Mouse (Mus musculus): Measurements from ENCODE around the gene Gm1673. TPM values are rescaled to one million over a fixed set of nuclear protein-coding genes. Genes with fewer than 3 reads are reported as not detected.
A peak's percentile ranks its signal among the peaks of the same experiment; 100 is the strongest.
"Not testable (repeated sequence)": the region's sequence is repeated elsewhere in the genome, so short reads cannot be mapped to it uniquely, and the experiment has no call there.

The Gm1673 gene
- not detected for polyA plus RNA-seq (2017; shearing (Covaris generic))

DNA sequence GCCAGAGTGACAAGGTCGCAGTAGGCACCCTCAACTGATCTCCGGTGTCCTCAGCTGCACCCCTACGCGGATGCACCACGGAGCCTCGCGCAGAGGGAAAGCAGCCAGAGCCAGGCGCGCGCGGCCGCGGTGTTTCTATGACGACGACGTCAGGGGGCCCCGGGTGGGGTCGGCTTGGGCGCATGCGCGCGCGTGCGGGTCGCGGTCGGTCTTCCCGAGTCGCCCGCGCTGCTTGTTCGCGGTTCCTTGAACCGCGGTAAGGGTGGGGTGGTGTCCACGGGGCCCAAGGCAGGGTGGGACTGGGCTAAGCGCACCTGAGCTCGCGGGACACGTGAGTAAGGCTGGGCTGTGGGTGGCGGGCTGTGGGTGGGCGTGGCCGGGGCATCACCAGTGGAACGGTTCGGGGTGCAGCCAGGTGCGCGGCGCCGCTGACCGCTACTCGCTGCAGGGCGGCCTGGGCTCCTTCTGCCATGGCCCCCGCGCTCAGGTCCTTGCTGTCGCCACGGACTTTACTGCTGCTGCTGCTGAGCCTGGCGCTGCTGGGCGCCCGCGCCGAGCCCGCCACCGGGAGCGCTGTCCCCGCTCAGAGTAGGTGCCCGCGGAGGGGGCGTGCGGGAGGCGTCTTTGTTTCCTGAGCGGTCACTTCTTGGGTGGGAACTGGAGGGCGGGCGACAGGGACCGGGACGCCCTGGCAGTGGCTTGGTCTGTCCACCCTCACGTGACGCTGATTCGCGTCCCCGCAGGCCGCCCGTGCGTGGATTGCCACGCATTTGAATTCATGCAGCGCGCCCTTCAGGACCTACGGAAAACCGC, at the start of gene Gm1673:
Gm1673 (plus strand) TSS at position 125 of the 813 bp plus-strand sequence.
- no peak for ATAC-seq

DNA sequence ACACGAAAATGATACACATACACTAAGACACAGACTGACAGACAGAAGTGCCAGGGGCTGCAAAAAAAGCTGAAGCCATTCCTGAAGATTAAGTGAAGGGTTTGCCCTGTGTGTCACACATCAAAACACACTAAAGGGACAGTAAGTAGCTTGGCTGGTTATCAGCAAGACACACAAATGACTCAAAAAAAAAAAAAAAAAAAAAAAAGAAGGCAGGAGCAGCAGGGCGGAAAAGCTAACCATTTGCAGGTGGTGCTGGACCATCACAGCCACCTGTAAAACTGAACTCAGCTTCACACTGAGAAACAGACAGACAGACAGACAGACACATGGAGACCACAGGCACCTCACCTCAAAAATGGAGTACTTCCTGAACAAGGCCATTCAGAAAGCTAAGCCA, 49.2 kb upstream of the Gm1673 start:
- no peak for ATAC-seq

DNA sequence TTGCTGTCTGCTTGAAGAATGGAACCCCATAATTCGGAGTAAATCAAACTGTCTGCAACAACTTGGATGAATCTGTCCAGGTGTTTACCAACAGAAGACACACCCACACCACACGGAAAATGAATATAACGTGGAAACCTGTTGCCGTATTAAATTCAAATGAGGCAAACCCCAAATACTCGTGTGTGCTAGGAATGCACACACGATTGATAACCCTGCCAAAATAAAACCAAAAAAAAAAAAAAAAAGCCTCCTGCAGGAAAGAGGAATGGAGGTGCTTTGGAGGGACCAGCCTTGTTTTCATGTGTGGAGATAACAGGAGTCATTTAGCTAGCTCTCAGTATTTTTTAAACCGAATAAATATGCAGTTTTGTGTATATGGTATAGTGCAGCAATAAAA, 48.4 kb upstream of the Gm1673 start:
- no peak for ATAC-seq

DNA sequence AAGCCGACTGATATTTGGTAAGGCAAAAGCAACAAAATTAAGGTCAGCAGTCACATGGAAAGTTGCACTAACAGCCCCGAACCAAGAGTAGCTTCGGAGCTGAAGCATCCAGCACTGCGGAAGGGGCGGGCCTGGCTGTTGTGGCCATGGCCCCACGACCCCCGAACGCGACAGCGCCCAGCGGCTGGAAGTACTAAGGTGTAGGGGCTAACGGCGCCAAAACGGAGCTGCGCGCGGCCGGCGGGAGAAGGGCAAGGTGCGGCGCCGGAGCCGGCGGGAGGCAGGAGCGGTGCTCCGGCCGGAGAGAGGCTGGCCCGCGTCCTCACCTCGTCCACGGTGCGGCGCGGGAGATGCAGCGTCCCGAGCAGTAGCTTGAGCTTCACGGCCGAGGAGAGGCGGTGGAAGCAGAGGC, 47.5 kb upstream of the Gm1673 start:
- peak; percentile 28 for ATAC-seq

DNA sequence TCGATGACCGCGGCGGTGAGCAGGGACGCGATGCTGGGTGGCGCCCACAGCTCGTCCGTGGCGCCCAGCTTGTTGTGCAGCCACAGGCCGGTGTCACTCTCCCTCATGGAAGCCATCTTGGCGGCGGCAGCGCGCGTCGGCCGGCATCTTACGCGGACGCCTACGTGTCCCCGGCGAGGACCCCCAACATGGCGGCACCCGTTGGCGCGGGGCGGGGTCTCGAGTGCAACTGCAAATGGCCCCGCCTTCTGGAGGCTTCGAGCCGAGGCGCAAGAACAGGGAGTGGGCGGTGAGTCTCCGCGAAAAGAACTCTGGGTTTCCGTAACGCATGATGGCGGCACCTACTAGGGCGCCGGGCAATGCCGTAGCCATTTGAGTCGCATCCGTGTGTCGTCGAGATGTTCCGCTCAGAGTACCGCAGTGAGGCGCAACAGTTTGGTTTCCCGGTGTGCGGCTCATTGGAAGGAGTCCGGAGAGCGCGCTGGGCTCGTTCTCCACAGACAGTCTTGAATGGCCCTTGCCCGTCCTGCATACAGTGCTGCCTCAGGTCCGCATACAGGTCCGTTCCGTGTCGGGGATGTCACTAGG, 47.0 kb upstream of the Gm1673 start, which contains the start of gene Nelfa:
Nelfa (minus strand) TSS at position 294 of the 588 bp plus-strand sequence.
- peak; percentile 95 for ATAC-seq

DNA sequence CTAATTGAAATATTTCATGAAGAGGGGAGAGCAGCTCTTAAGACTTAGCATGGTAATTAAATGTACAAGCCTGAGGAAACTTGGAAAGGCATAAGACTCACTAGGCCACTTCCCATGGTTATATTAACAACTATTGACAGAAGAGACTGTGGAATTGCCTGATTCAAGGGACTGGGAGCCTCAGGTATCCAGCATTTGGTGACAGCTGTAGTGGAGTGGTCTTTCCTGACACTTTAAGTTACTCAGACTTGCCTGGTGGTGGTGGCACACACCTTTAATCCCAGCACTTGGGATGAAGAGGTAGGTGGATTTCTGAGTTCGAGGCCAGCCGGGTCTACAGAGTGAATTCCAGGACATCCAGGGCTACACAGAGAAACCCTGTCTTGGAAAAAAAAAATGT, 46.0 kb upstream of the Gm1673 start:
- ATAC-seq: no peak

DNA sequence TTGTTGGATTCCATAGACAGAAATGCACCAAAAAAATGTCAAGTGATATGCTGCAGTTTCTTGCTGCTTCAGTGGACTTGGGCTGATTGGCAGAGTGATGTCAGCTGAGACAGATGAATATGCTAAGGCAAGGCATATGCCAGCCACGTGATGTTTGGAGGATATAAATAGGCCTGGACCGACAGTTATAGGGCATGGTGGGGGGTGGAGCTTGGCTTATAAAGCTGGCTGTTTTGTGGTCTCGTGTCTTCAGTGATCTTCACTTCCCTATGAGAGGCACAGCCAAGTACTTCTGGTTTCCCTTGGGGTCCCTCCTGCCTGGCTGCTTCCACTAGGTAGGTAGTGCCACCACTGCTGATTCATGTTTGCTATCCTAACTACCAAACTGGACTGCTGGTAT, 44.8 kb upstream of the Gm1673 start:
- ATAC-seq: no peak

DNA sequence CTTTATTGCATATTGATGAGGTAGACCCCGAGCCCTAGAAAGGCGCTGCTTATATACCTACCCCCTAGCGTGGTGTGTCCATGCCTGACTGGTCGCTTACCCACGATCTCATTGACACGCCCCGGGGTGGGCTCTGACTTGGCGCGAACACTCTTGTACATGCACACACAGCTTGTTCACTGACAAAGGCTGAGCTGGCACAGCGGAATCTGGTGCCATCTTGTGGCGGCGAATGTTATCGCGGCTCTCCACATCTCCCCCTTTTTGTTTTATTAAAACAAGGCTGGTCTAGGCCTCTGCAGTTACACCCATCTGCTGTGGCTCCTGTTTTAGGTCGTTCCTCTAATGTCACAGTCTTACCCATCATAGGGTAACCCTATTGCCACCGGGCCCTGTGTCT, 36.2 kb upstream of the Gm1673 start:
- not testable (repeated sequence) for ATAC-seq

DNA sequence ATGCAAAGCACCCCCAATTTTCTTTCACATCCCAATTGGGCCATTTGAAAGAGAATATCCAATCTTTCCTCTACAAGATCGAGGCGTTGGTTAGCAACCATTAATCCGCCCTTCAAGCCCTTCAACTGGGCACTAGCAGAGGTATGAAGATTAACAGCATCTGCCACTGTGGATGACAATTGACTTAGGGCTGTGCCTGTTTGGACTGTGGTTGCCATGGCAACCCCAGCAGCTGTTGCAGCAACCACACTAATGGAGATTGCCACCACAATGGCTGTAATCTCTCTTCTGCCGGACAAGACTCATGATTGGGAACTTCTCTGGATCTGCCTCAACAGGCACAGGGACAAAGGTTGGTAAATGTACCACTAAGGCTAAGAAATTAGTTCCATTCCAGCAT, 34.9 kb upstream of the Gm1673 start:
- no peak for ATAC-seq

DNA sequence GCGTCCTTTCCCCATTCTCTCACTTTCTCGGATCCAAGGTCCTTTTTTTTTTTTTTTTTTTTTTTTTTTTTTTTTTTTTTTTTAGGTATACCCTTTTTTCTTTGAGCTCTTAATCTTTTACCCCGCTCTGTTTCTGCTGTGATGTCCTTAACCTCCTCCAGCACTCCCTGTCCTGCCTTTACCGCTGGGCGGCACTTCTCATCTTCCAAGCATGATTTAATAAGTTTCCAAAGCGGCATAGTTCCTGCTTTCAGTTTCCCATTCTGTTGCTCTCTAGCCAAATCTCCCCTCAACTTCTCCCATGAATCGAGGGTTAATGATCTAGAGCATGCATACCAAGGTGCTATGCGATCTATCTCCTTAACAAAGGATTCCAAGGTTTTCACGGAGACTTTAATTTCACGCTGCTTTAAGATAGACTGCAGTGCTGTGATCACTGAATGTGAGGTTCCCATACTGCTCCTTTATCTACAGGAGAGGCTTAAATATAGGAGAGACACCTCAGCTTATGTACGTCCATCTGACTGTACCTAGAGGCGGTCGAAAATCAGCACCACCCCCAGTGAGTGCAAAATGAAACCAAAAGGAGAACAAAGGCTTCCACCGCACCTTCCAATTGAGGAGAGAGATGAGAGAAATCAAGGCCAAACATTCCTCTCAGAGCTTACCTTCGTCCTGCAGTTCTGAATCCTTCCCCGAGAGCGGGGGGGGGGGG, 29.6 kb upstream of the Gm1673 start:
- no peak for ATAC-seq

DNA sequence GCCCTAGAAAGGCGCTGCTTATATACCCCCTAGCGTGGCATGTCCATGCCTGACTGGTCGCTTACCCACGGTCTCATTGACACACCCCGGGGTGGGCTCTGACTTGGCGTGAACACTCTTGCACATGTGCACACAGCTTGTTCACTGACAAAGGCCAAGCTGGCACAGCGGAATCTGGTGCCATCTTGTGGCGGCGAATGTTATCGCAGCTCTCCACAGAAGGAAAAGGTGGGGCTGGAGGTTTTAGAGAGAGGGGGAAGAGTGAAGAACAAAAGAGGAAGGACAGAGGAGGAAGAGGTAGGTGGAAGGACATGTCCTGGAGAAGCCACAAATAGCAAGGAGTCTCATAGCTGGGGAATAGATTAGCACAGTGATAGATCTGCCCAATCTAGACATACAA, 28.9 kb upstream of the Gm1673 start:
- ATAC-seq: peak; percentile 47

DNA sequence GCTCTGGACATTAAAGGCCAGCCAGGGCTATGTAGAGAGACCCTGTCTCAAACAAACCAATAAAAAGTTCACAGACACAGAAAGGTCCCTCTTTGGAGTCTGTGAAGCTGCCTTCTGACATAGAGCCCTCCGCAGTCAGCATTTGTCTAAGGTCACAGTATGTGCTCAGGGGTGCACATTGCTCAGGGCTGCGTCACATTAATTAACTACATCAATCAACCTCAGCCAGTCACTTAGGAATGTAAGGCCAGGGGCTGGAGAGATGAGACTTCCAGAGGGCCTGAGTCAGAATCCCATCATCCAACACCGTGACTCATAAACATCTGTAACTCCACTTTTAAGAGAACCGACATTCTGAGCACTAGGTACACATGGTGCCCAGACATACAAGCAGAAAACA, 27.4 kb upstream of the Gm1673 start:
- ATAC-seq: no peak

DNA sequence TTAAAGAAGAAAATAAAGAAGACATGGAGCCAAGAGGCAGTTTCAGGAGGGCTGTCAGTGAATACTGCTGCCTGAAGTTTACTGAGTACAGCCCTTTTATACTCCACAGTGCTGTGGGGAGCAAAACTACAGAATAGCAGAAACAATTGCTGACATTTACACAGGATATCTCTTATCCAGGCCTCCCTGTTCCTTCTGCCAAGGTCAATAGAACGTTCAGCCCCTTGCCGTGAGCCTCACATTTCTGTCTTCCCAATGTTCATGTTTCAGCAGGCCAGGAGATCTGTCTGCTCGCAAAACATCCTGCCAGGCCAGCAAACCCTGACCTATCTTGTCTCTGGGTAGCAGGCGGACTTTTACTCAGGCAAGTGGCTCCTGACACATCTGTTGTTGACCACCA, 23.9 kb upstream of the Gm1673 start:
- ATAC-seq: no peak

DNA sequence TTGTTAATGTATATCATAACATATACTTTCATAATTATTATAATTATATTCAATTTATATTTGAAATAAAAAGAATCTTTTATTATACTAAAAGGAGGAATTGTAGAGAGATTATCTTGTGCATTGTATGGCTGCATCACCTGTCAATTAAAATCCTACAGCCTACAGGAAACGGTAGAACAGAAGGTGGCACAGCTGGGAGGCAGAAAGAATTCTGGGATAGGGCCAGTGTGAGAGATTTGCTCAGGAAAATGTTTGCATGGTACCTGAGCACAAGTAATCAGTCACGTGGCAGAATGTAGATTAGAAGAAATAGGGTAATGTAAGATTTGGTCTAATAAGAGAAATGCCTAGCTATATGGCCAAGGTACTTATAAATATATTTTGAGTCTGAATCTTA, 8.5 kb upstream of the Gm1673 start:
- ATAC-seq: no peak

DNA sequence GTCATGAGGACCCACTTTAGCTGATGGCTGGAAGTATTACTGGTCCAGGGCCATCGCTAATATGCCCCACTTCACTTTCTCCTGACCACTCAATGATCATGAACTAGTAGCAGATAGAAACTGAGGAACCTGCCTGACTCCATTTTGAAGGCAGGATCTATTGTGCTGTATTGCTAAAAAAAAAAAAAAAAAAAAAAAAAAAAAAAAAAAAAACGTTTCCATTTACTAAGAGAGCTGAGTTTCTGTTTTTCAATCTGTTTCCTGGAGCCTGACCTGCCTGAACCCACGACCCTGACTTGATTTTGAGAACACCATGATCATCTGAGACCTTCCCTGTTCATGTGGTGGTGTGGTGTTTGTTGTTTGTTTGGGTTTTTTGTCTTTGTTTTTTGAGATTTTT, 7.0 kb upstream of the Gm1673 start:
- ATAC-seq: no peak

DNA sequence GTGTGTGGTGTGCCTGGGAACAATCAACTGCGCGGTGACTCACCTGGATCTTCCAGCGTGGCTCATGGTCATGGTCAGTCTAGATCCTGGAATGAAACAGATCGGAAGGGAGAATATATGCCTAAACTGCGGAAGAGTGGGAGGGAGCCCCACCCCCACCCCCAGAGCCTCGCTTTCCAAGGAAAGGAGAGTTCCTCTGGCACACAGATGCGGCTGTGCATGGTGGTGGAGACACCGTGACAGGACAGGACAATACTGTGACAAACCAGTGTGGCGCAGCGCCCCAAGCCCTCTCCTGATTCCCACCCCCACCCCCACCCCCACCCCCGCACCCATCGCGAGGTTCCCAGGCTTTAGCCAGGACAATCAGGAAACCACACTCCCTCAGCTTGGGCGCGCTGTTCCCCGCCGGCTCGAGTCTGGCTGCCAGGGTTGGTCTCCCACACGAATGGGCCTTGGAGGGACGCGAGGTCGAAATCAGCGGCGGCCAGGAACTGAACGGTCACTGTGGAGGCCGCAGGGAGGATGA, 438 bp upstream of the Gm1673 start:
- ATAC-seq: no peak

DNA sequence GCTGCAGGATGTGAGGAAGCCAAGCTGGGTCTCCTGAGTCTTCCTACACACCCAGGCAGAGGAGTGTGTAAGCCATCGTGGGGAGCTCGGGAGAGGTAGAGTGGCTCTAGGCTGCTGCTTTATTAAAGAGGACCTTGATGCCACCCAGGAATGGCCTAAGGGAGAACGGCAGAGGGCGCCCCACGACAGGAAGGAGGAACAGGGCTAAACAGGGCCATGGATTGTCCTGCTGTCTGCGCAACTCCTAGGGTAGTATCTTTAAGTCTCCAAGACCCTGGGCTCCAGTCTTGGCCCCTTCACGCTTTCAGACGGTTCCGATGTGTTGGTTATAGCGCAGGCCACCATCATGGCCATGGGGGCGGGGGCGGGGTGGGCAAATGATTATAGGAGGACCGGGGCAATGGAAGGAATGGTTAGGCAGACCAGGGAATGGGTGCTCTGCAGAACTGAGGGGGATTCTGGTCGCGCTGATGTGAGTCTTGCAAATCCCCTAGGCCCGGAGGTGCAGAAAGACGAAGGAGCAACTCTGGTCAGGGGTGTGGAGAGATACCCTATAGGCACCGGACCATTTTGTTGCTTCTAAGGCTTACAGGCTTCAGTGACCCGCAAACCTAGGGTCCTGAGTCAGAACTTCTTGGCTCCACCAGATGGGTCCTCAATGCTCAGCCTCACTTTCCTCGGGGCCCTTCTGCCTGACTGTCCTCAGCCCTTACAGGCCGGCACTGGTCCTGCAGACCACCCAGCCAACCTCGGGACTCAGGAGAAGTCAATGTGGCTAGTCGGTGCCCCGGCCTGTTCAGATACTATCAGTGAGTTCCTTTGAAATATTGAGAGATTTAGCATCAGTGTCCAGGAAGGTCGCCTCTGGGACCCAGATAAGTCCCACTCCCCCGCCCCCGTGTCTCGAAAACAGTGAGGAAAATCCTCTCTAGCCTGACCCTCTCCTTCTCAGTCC, 11.7 kb downstream of the Gm1673 start:
- ATAC-seq: no peak

DNA sequence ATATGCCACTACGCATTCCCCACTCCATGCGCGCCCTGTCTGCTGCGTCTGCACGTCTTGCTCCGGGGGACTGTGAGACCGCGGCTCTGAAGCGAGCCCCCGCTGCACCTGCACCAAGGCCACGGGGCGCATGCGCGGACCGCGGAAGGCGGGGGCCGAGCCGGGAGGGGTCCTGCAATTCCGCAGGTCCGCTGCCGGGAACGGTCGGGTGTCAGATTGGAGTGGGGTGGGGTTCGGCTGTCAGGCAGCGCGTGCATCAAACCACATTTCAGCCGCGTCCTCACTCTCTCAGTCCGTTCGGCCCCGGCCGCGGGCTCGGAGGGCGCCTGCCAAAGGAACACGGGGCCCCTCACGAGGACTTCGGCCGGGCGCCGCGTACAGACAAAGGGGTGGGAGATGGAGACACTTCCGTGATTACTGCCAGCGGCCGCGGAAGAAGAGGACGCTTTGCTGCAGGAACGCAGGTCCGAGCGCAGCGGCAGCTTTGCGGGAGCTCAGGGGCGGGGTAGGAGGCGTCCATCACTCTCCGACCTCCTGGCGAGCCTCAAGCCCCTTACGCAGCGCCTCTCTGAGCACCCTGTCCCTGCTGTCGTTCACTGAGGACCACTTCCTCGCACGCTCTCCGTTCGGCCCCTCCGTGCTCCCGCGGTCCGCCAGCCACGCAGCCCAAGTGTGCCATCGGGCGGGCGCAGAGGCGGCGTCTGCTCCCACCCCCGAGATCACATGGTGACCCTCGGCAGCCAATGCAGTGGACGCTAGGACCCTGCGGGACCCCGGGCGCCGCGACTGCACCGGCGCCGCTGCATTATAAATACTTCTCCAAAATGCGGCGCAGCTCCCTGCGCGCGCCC, 12.8 kb downstream of the Gm1673 start, which contains the start of gene Nat8l:
Nat8l (plus strand) TSS at position 142 of the 851 bp plus-strand sequence.
- ATAC-seq: no peak

DNA sequence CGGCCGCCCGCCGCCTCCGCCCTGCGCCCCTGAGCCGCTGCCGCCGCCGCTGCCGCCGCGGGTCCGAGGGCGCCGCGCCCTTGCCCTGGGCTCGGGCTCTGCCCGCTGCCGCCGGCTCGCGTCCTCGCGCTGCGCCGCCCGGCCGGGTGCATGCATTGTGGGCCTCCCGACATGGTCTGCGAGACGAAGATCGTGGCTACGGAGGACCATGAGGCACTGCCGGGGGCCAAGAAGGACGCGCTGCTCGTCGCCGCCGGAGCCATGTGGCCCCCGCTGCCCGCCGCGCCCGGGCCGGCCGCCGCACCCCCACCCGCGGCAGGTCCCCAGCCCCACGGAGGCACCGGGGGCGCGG, 13.4 kb downstream of the Gm1673 start:
- no peak for ATAC-seq

DNA sequence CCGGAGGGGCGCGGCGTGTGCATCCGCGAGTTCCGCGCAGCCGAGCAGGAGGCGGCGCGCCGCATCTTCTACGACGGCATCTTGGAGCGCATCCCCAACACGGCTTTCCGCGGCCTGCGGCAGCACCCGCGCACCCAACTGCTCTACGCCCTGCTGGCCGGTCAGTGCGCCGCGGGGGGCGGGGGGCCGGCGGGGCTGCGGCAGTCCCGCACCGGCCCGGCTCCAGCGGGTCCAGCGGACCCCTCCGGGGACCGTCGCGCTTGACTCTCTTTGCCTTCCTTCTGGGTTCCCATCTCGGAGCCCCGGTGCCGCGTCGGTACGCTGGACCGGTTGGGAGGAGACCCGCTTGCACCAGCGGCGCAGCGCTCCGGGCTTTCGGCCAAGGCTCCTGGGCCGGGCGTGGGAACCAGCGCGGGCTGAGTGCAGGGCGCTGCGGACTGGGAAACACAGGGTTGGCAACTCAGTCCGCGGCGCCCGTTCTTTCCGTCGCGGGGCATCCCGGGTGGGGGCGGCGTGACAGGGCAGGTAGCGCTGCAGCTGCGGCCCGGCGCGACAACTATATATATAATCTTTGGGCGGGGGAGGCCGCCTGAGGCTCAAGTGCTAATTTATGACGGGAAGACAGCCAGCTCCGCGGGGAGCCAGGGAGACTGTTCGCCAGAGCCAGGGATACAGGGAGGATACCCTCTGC, 14.0 kb downstream of the Gm1673 start:
- ATAC-seq: no peak

Data from CD4-positive, CD25-positive, alpha-beta regulatory T cell, adult 4 months (primary cell).